Mouse (Mus musculus): ENCODE results near the gene Mtus2. TPM values are rescaled to one million over a fixed set of nuclear protein-coding genes. Genes with fewer than 3 reads are reported as not detected.

Gene Mtus2
- polyA plus RNA-seq, 1 experiment, result 2.3 TPM

DNA sequence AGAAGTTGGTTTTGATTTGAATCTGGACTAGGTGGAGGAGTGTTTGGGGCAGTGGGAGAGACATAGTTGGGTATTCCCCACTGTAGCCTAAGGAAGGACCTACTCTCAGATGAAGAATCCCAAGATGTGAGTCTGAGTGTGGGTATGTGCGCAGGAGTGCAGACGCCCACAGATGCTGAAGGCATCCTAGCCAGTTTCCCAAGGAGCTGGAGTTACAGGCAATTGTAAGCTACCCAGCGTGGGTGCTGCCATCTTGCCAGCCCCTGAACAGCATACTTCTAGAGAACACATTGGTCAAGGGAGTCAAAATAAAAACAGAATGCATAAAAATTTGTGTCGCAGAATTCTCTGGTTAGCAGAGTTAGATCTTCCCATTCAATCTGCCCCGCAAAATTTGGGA lies 325.5 kb downstream of the Mtus2 start:
- no peak overlapping the region for H3K4me3 ChIP-seq (ENCODE audit: extremely low read depth, insufficient read depth, insufficient read length)
- TF ChIP-seq CTCF (IDR thresholded peaks at IDR 0.05; ENCODE audit: extremely low read depth, insufficient read depth, insufficient read length, insufficient replicate concordance), result no peak
- no peak for TF ChIP-seq POLR2A (IDR thresholded peaks at IDR 0.05; ENCODE audit: low read depth, low read length)
- no peak overlapping the region for H3K27ac ChIP-seq (ENCODE audit: insufficient read depth, low read length)
- H3K36me3 ChIP-seq (ENCODE audit: control insufficient read depth, insufficient read depth, low read length), result no peaks in the 10 kb centered on the region
- DNase-seq (ENCODE audit: low read depth in 1 of 2, low spot score in 2 of 2), result no peak
- no peaks in the 10 kb centered on the region for H3K4me1 ChIP-seq (ENCODE audit: control insufficient read depth, insufficient read depth, insufficient read length)
- H3K27me3 ChIP-seq (ENCODE audit: control insufficient read depth, insufficient read depth, low read length), result no peaks in the 10 kb centered on the region
- WGBS, result 92% methylated on average over 5 of the region's 5 CpGs

DNA sequence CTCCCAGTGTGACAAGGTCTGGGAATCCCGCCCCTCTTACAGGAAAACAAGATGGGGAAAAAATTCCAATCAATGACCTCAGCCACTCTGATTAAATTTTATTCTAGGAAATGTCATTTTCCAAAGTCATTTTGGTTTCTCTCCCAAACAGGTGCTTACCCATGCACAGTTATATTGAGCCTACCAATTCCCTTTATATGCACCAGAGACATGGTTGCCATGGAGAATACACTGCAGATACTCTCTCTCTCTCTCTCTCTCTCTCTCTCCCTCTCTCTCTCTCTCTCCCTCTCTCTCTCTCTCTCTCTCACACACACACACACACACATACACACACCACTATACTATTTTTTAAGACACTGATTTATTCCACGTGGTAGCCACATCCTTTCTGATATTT lies 326.1 kb downstream of the Mtus2 start:
- no peaks in the 10 kb centered on the region for H3K27me3 ChIP-seq (ENCODE audit: control insufficient read depth, insufficient read depth, low read length)
- WGBS, result 86% methylated on average over 2 of the region's 2 CpGs
- H3K36me3 ChIP-seq (ENCODE audit: control insufficient read depth, insufficient read depth, low read length), result no peaks in the 10 kb centered on the region
- no peaks in the 10 kb centered on the region for H3K4me1 ChIP-seq (ENCODE audit: control insufficient read depth, insufficient read depth, insufficient read length)
- no peak overlapping the region for H3K4me3 ChIP-seq (ENCODE audit: extremely low read depth, insufficient read depth, insufficient read length)
- no peak for TF ChIP-seq POLR2A (IDR thresholded peaks at IDR 0.05; ENCODE audit: low read depth, low read length)
- TF ChIP-seq CTCF (IDR thresholded peaks at IDR 0.05; ENCODE audit: extremely low read depth, insufficient read depth, insufficient read length, insufficient replicate concordance), result no peak
- H3K27ac ChIP-seq (ENCODE audit: insufficient read depth, low read length), result no peak overlapping the region
- DNase-seq (ENCODE audit: low read depth in 1 of 2, low spot score in 2 of 2), result no peak

DNA sequence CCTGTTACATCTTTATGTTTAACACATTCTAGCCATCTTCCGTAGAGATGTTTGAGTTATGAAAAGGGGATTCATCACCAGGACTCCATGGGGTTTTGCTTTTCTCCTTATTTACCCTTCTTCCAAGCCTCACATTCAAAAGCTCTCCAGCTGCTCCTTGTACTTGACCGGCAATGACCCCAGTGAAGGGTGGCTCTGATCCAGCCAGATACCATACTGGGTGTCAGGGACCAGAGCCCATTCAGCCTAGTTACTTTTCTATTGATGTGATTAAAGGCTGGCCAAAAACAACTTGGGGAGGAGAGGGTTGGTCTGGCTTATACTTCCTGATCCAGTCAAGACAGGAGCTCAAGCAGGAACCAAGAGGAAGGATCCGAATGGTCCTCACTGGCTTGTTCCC lies 326.5 kb downstream of the Mtus2 start:
- no peaks in the 10 kb centered on the region for H3K4me1 ChIP-seq (ENCODE audit: control insufficient read depth, insufficient read depth, insufficient read length)
- H3K36me3 ChIP-seq (ENCODE audit: control insufficient read depth, insufficient read depth, low read length), result no peaks in the 10 kb centered on the region
- no peak for TF ChIP-seq CTCF (IDR thresholded peaks at IDR 0.05; ENCODE audit: extremely low read depth, insufficient read depth, insufficient read length, insufficient replicate concordance)
- no peak for TF ChIP-seq POLR2A (IDR thresholded peaks at IDR 0.05; ENCODE audit: low read depth, low read length)
- 79% methylated on average over 3 of the region's 3 CpGs for WGBS
- H3K27me3 ChIP-seq (ENCODE audit: control insufficient read depth, insufficient read depth, low read length), result no peaks in the 10 kb centered on the region
- no peak for DNase-seq (ENCODE audit: low read depth in 1 of 2, low spot score in 2 of 2)
- no peak overlapping the region for H3K4me3 ChIP-seq (ENCODE audit: extremely low read depth, insufficient read depth, insufficient read length)
- no peak overlapping the region for H3K27ac ChIP-seq (ENCODE audit: insufficient read depth, low read length)

DNA sequence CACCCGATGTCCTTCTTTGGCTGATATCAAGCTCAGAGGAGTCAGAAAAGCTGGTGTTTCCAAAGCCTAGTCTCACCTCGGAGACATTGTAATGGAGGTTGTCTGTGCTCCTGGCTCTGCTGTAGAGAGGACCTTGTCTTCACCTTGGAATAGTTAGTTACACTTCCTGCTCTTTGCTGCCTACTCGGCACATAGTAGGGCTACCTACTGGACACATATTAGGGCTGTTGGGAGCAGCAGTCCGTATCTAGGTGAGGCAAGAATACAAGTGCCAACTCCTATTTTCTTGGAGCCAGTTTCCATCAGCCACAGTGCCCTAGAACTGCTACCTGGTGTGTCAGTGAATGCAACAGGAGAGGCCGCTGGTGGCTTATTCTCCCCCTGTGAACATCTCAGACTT lies 330.4 kb downstream of the Mtus2 start:
- Histone ChIP-seq H3K36me3 (ENCODE audit: control insufficient read depth, insufficient read depth, low read length) (no peaks in the 10 kb centered on the region), H3K4me1 (ENCODE audit: control insufficient read depth, insufficient read depth, insufficient read length) (no peaks in the 10 kb centered on the region), H3K27me3 (ENCODE audit: control insufficient read depth, insufficient read depth, low read length) (no peaks in the 10 kb centered on the region), H3K27ac (ENCODE audit: insufficient read depth, low read length) (no peak overlapping the region), H3K4me3 (ENCODE audit: extremely low read depth, insufficient read depth, insufficient read length) (no peak overlapping the region)
- no peak for TF ChIP-seq CTCF (IDR thresholded peaks at IDR 0.05; ENCODE audit: extremely low read depth, insufficient read depth, insufficient read length, insufficient replicate concordance)
- TF ChIP-seq POLR2A (IDR thresholded peaks at IDR 0.05; ENCODE audit: low read depth, low read length), result no peak
- WGBS, result 90% methylated on average over 5 of the region's 5 CpGs
- no peak for DNase-seq (ENCODE audit: low read depth in 1 of 2, low spot score in 2 of 2)

DNA sequence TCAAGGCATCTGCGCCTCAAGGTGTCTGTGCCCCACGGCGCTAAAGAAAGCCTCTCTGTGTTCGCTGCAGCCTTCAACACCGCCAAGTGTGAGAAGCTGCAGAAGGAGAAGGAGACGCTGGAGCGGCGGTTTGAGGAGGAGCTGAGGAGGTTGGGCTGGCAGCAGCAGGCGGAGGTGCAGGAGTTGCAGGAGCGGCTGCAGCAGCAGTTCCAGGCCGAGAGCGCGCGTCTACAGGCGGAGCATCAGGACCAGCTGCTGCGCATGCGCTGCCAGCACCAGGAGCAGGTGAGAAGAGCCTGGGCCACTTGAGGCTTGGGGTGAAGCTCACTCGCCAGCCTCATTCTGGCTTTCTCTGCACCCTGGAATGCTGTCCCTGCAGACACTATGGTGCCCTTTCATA lies 331.7 kb downstream of the Mtus2 start:
- Histone ChIP-seq H3K27ac (ENCODE audit: insufficient read depth, low read length) (no peak overlapping the region), H3K36me3 (ENCODE audit: control insufficient read depth, insufficient read depth, low read length) (no peaks in the 10 kb centered on the region), H3K4me3 (ENCODE audit: extremely low read depth, insufficient read depth, insufficient read length) (no peak overlapping the region), H3K4me1 (ENCODE audit: control insufficient read depth, insufficient read depth, insufficient read length) (no peaks in the 10 kb centered on the region), H3K27me3 (ENCODE audit: control insufficient read depth, insufficient read depth, low read length) (no peaks in the 10 kb centered on the region)
- TF ChIP-seq CTCF (IDR thresholded peaks at IDR 0.05; ENCODE audit: extremely low read depth, insufficient read depth, insufficient read length, insufficient replicate concordance), result no peak
- DNase-seq (ENCODE audit: low read depth in 1 of 2, low spot score in 2 of 2), result no peak
- WGBS, result 83% methylated on average over 18 of the region's 18 CpGs

DNA sequence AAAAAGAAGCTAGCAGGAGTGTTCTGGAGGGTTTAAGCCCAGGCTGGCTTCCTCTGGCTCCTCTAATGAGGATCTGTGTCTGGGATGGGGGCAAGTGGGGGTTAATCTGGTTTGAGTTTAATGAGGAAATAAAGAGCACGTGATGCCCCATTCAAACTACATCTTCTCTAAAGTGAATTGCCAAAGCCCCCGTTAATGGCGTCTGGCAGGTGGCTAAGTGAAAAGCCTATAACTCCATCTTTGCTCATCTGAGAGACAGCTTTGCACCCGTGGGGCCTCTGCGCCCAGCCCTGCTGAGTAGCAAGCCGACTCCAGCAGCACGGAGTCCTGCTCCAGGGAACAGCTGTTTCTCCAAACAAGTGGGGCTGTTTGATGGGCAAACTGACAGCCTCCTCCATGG lies 332.8 kb downstream of the Mtus2 start:
- 88% methylated on average over 7 of the region's 7 CpGs for WGBS
- Histone ChIP-seq H3K36me3 (ENCODE audit: control insufficient read depth, insufficient read depth, low read length) (no peaks in the 10 kb centered on the region), H3K4me1 (ENCODE audit: control insufficient read depth, insufficient read depth, insufficient read length) (no peaks in the 10 kb centered on the region), H3K4me3 (ENCODE audit: extremely low read depth, insufficient read depth, insufficient read length) (no peak overlapping the region), H3K27ac (ENCODE audit: insufficient read depth, low read length) (no peak overlapping the region), H3K27me3 (ENCODE audit: control insufficient read depth, insufficient read depth, low read length) (no peaks in the 10 kb centered on the region)
- DNase-seq (ENCODE audit: low read depth in 1 of 2, low spot score in 2 of 2), result no peak
- TF ChIP-seq POLR2A (IDR thresholded peaks at IDR 0.05; ENCODE audit: low read depth, low read length) (no peak), CTCF (IDR thresholded peaks at IDR 0.05; ENCODE audit: extremely low read depth, insufficient read depth, insufficient read length, insufficient replicate concordance) (no peak)

DNA sequence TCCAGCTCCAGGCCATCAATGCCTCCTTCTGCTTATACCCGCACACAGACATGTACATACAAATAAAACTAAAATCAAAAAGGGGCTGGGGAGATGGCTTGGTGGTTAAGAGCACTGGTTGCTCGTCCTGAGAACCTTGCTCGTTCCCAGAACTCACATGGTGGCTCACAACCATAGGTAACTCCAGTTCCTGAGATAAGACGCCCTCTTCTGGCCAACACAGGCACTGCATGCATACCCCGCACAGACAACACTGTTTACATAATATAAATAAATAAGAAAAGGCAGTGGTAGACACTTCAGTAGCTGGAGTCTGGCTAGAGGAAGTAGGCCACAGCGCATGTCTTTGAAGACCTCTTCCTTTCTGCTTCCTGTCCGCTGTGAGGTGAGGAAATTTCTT lies 335.7 kb downstream of the Mtus2 start:
- Histone ChIP-seq H3K36me3 (ENCODE audit: control insufficient read depth, insufficient read depth, low read length) (no peaks in the 10 kb centered on the region), H3K4me3 (ENCODE audit: extremely low read depth, insufficient read depth, insufficient read length) (no peak overlapping the region), H3K4me1 (ENCODE audit: control insufficient read depth, insufficient read depth, insufficient read length) (no peaks in the 10 kb centered on the region), H3K27ac (ENCODE audit: insufficient read depth, low read length) (no peak overlapping the region), H3K27me3 (ENCODE audit: control insufficient read depth, insufficient read depth, low read length) (no peaks in the 10 kb centered on the region)
- DNase-seq (ENCODE audit: low read depth in 1 of 2, low spot score in 2 of 2), result no peak
- 84% methylated on average over 7 of the region's 7 CpGs for WGBS
- no peak for TF ChIP-seq CTCF (IDR thresholded peaks at IDR 0.05; ENCODE audit: extremely low read depth, insufficient read depth, insufficient read length, insufficient replicate concordance)
- no peak for TF ChIP-seq POLR2A (IDR thresholded peaks at IDR 0.05; ENCODE audit: low read depth, low read length)
